Mouse (Mus musculus): Measurements from ENCODE around the gene Zbtb6. TPM values are rescaled to one million over a fixed set of nuclear protein-coding genes. Genes with fewer than 3 reads are reported as not detected.

The Zbtb6 gene
- total RNA-seq (2021) = 1 to 10 TPM; 5.0 to 5.6 TPM
- long read RNA-seq, experiment 1 = 0 reads
- long read RNA-seq, experiment 2, full-length matches to known transcripts = 1 of 2 reads
- long read RNA-seq, experiment 2, partial matches to known transcripts = 0 of 2 reads
- long read RNA-seq, experiment 2, other reads (novel, unspliced or antisense) = 1 of 2 reads

- intact Hi-C loops (cut with DNase I) = no loop called here
- peak; percentile 94 to 96 for DNase-seq
Measured at GRCm38 (mm10) chr2:37442611-37443591, at the start of gene Zbtb6, which contains the start of the genes Zbtb26 and Rabgap1. Gene Zbtb6, minus strand, starts transcription at chr2:37443171. Gene Zbtb26, minus strand, starts transcription at chr2:37443135. Gene Rabgap1, plus strand, starts transcription at chr2:37443279.

GRCm38 (mm10) chr2:37488956-37489355 lies 46.0 kb upstream of the Zbtb6 start:
- no peak for DNase-seq
- intact Hi-C loops (cut with DNase I) = loop anchor here (5.0 kb wide), 2 partner anchors 67 to 82 kb away; partner anchors contain the start of gene Rc3h2

- DNase-seq = no peak
- intact Hi-C loops (cut with DNase I) = loop anchor here (5.0 kb wide), 2 partner anchors 64 to 79 kb away; partner anchors contain the start of gene Rc3h2
Measured at GRCm38 (mm10) chr2:37486408-37486807, 43.4 kb upstream of the Zbtb6 start.

- intact Hi-C loops (cut with DNase I) = loop anchor here (2.0 to 5.0 kb wide), 3 partner anchors 63 to 103 kb away; partner anchors contain the start of gene Rc3h2
- peak; percentile 13 to 46 for DNase-seq
Measured at GRCm38 (mm10) chr2:37485370-37485769, 42.4 kb upstream of the Zbtb6 start.

- intact Hi-C loops (cut with DNase I) = loop anchor here (2.0 kb wide), 1 partner anchor 101 kb away; no protein-coding TSS in a partner anchor
- no peak for DNase-seq
Measured at GRCm38 (mm10) chr2:37484165-37484564, 41.2 kb upstream of the Zbtb6 start.

GRCm38 (mm10) chr2:37480039-37480438 lies 37.1 kb upstream of the Zbtb6 start:
- intact Hi-C loops (cut with DNase I) = no loop called here
- DNase-seq = no peak

- intact Hi-C loops (cut with DNase I) = no loop called here
- no peak for DNase-seq
Measured at GRCm38 (mm10) chr2:37479559-37479958, 36.6 kb upstream of the Zbtb6 start.

GRCm38 (mm10) chr2:37466266-37466665 lies 23.3 kb upstream of the Zbtb6 start:
- intact Hi-C loops (cut with DNase I) = no loop called here
- no peak for DNase-seq

- intact Hi-C loops (cut with DNase I) = no loop called here
- DNase-seq = no peak
Measured at GRCm38 (mm10) chr2:37460707-37461106, 17.7 kb upstream of the Zbtb6 start.

- intact Hi-C loops (cut with DNase I) = no loop called here
- no peak for DNase-seq
Measured at GRCm38 (mm10) chr2:37452376-37452760, 9.4 kb upstream of the Zbtb6 start.

GRCm38 (mm10) chr2:37451667-37452375 lies 8.8 kb upstream of the Zbtb6 start:
- DNase-seq = peak; percentile 96
- intact Hi-C loops (cut with DNase I) = no loop called here

GRCm38 (mm10) chr2:37431609-37432008 lies 11.4 kb downstream of the Zbtb6 start:
- intact Hi-C loops (cut with DNase I) = no loop called here
- DNase-seq = no peak

- DNase-seq = peak; percentile 73 to 83
- intact Hi-C loops (cut with DNase I) = no loop called here
Measured at GRCm38 (mm10) chr2:37430593-37431464, 12.1 kb downstream of the Zbtb6 start.

- intact Hi-C loops (cut with DNase I) = loop anchor here (5.0 kb wide), 2 partner anchors 34 to 64 kb away; no protein-coding TSS in a partner anchor
- DNase-seq = no peak
Measured at GRCm38 (mm10) chr2:37423671-37424070, 19.3 kb downstream of the Zbtb6 start.

GRCm38 (mm10) chr2:37422306-37423304 lies 20.4 kb downstream of the Zbtb6 start, which contains the start of gene Rc3h2:
Gene Rc3h2, minus strand, starts transcription at chr2:37422903.
- intact Hi-C loops (cut with DNase I) = loop anchor here (5.0 kb wide), 2 partner anchors 35 to 65 kb away; no protein-coding TSS in a partner anchor
- peak; percentile 93 to 94 for DNase-seq

GRCm38 (mm10) chr2:37421903-37422302 lies 21.1 kb downstream of the Zbtb6 start:
- intact Hi-C loops (cut with DNase I) = loop anchor here (5.0 kb wide), 2 partner anchors 35 to 65 kb away; no protein-coding TSS in a partner anchor
- DNase-seq = no peak

- no peak for DNase-seq
- intact Hi-C loops (cut with DNase I) = loop anchor here (10.0 kb wide), 1 partner anchor 379 kb away; the partner anchor contains the start of gene Crb2
Measured at GRCm38 (mm10) chr2:37395539-37395938, 47.4 kb downstream of the Zbtb6 start.

- intact Hi-C loops (cut with DNase I) = loop anchor here (2.0 kb wide), 1 partner anchor 102 kb away; no protein-coding TSS in a partner anchor
- DNase-seq = no peak
Measured at GRCm38 (mm10) chr2:37382921-37383320, 60.0 kb downstream of the Zbtb6 start.
